Mouse (Mus musculus): ENCODE data around the gene Cdh1. TPM values are rescaled to one million over a fixed set of nuclear protein-coding genes. Genes with fewer than 3 reads are reported as not detected.

The Cdh1 gene
- polyA plus RNA-seq, 1 experiment from 2014 or later, result 108 TPM

GRCm38 (mm10) chr8:106704901-106705321 is 101.8 kb downstream of the Cdh1 start:
- Histone ChIP-seq H3K4me2 (replicated peaks; ENCODE audit: low read depth, low read length) (no peak overlapping the region), H3K4me3 (ENCODE audit: low read length) (no peak overlapping the region)
- ATAC-seq (ENCODE audit: low FRiP score, low TSS enrichment), result peak; percentile 90

GRCm38 (mm10) chr8:106706194-106706593 is 103.0 kb downstream of the Cdh1 start:
- Histone ChIP-seq H3K4me1 (ENCODE audit: insufficient read depth, low read length) (peaks cover 6% of the 10 kb centered on the region), H3K36me3 (ENCODE audit: insufficient read depth, low read length) (0 out of 2 replicates have a peak, but pooled peaks cover 2% of the 10 kb centered on the region), H3K27ac (ENCODE audit: low read length) (peak overlapping the region; percentile 92), H3K9me3 (ENCODE audit: low read length) (no peaks in the 10 kb centered on the region), H3K27me3 (ENCODE audit: insufficient read depth, low read length) (no peaks in the 10 kb centered on the region), H3K4me2 (replicated peaks; ENCODE audit: low read depth, low read length) (no peak overlapping the region), H3K4me3 (ENCODE audit: low read length) (no peak overlapping the region), H3K9ac (replicated peaks; ENCODE audit: low read length) (no peak overlapping the region)
- ATAC-seq (ENCODE audit: low FRiP score, low TSS enrichment), result no peak
- 78% methylated on average over 6 of the region's 6 CpGs for WGBS

More at GRCm38 (mm10) chr8:106704901-106705321, 101.8 kb downstream of the Cdh1 start:
- WGBS, result 48% methylated on average over 9 of the region's 9 CpGs
- no peaks in the 10 kb centered on the region for H3K9me3 ChIP-seq (ENCODE audit: low read length)
- H3K27me3 ChIP-seq (ENCODE audit: insufficient read depth, low read length), result no peaks in the 10 kb centered on the region
- H3K27ac ChIP-seq (ENCODE audit: low read length), result peak overlapping the region; percentile 92
- H3K36me3 ChIP-seq (ENCODE audit: insufficient read depth, low read length), result 0 out of 2 replicates have a peak, but pooled peaks cover 1% of the 10 kb centered on the region
- peaks cover 6% of the 10 kb centered on the region for H3K4me1 ChIP-seq (ENCODE audit: insufficient read depth, low read length)
- 0 out of 2 replicates have a peak overlapping the region, but pooled peaks have one; percentile 25 for H3K9ac ChIP-seq (replicated peaks; ENCODE audit: low read length)

- Histone ChIP-seq H3K27me3 (ENCODE audit: insufficient read depth, low read length) (no peaks in the 10 kb centered on the region), H3K4me2 (replicated peaks; ENCODE audit: low read depth, low read length) (no peak overlapping the region), H3K4me3 (ENCODE audit: low read length) (no peak overlapping the region), H3K4me1 (ENCODE audit: insufficient read depth, low read length) (no peaks in the 10 kb centered on the region; the same call in 1 of the 2 replicates), H3K36me3 (ENCODE audit: insufficient read depth, low read length) (0 out of 2 replicates have a peak, but pooled peaks cover 2% of the 10 kb centered on the region), H3K9me3 (ENCODE audit: low read length) (no peaks in the 10 kb centered on the region), H3K27ac (ENCODE audit: low read length) (no peak overlapping the region), H3K9ac (replicated peaks; ENCODE audit: low read length) (no peak overlapping the region)
- ATAC-seq (ENCODE audit: low FRiP score, low TSS enrichment), result no peak
- WGBS, result 93% methylated on average over 2 of the region's 2 CpGs
Measured at GRCm38 (mm10) chr8:106710002-106710401, 106.9 kb downstream of the Cdh1 start.

- WGBS, result 91% methylated on average over 3 of the region's 3 CpGs
Measured at GRCm38 (mm10) chr8:106712487-106712886, 109.3 kb downstream of the Cdh1 start.

GRCm38 (mm10) chr8:106714297-106714696 is 111.1 kb downstream of the Cdh1 start:
- no peak overlapping the region for H3K4me2 ChIP-seq (replicated peaks; ENCODE audit: low read depth, low read length)
- H3K36me3 ChIP-seq (ENCODE audit: insufficient read depth, low read length), result 0 out of 2 replicates have a peak, but pooled peaks cover 2% of the 10 kb centered on the region
- no peak overlapping the region for H3K9ac ChIP-seq (replicated peaks; ENCODE audit: low read length)
- no peaks in the 10 kb centered on the region for H3K9me3 ChIP-seq (ENCODE audit: low read length)
- no peak for ATAC-seq (ENCODE audit: low FRiP score, low TSS enrichment)
- H3K4me1 ChIP-seq (ENCODE audit: insufficient read depth, low read length), result 0 out of 2 replicates have a peak, but pooled peaks cover 2% of the 10 kb centered on the region
- WGBS, result 66% methylated on average over 4 of the region's 4 CpGs
- no peak overlapping the region for H3K27ac ChIP-seq (ENCODE audit: low read length)
- no peaks in the 10 kb centered on the region for H3K27me3 ChIP-seq (ENCODE audit: insufficient read depth, low read length)
- H3K4me3 ChIP-seq (ENCODE audit: low read length), result no peak overlapping the region

More at GRCm38 (mm10) chr8:106712487-106712886, 109.3 kb downstream of the Cdh1 start:
- Histone ChIP-seq H3K9ac (replicated peaks; ENCODE audit: low read length) (no peak overlapping the region), H3K4me3 (ENCODE audit: low read length) (no peak overlapping the region), H3K36me3 (ENCODE audit: insufficient read depth, low read length) (0 out of 2 replicates have a peak, but pooled peaks cover 2% of the 10 kb centered on the region), H3K27me3 (ENCODE audit: insufficient read depth, low read length) (no peaks in the 10 kb centered on the region), H3K27ac (ENCODE audit: low read length) (no peak overlapping the region), H3K4me1 (ENCODE audit: insufficient read depth, low read length) (no peaks in the 10 kb centered on the region), H3K9me3 (ENCODE audit: low read length) (no peaks in the 10 kb centered on the region), H3K4me2 (replicated peaks; ENCODE audit: low read depth, low read length) (no peak overlapping the region)
- ATAC-seq (ENCODE audit: low FRiP score, low TSS enrichment), result no peak

- Histone ChIP-seq H3K4me1 (ENCODE audit: insufficient read depth, low read length) (peaks cover 8% of the 10 kb centered on the region; the same call in 1 of the 2 replicates), H3K4me2 (replicated peaks; ENCODE audit: low read depth, low read length) (peak overlapping the region; percentile 34; the same call in 1 of the 2 replicates), H3K9ac (replicated peaks; ENCODE audit: low read length) (0 out of 2 replicates have a peak overlapping the region, but pooled peaks have one; percentile 39), H3K27ac (ENCODE audit: low read length) (no peak overlapping the region), H3K9me3 (ENCODE audit: low read length) (no peaks in the 10 kb centered on the region), H3K4me3 (ENCODE audit: low read length) (no peak overlapping the region), H3K36me3 (ENCODE audit: insufficient read depth, low read length) (0 out of 2 replicates have a peak, but pooled peaks cover 5% of the 10 kb centered on the region), H3K27me3 (ENCODE audit: insufficient read depth, low read length) (no peaks in the 10 kb centered on the region)
- peak; percentile 91 for ATAC-seq (ENCODE audit: low FRiP score, low TSS enrichment)
- 13% methylated on average over 17 of the region's 17 CpGs for WGBS
Measured at GRCm38 (mm10) chr8:106718091-106718500, 114.9 kb downstream of the Cdh1 start.

Other genes starting within 250 kb of the Cdh1 start
- gene Zfp90, start 188.0 kb upstream of the Cdh1 start, polyA plus RNA-seq (2015; fragmentation: Nextera tagmentation; extraction: Ambion mirVana), result 19.3 and 19.8 TPM in 2 replicates
- not detected in 2 replicates for gene 6030452D12Rik, start 102.8 kb upstream of the Cdh1 start, polyA plus RNA-seq (2015; fragmentation: Nextera tagmentation; extraction: Ambion mirVana)
- 31.0 and 31.8 TPM in 2 replicates for gene Cdh3, start 92.5 kb upstream of the Cdh1 start, polyA plus RNA-seq (2015; fragmentation: Nextera tagmentation; extraction: Ambion mirVana)
- gene Gm10073, start 29.9 kb upstream of the Cdh1 start, polyA plus RNA-seq (2015; fragmentation: Nextera tagmentation; extraction: Ambion mirVana), result 11.3 and 21.2 TPM in 2 replicates
- gene Tango6, start 79.7 kb downstream of the Cdh1 start, polyA plus RNA-seq (2015; fragmentation: Nextera tagmentation; extraction: Ambion mirVana), result 13.3 and 14.7 TPM in 2 replicates

Measured in kidney, embryonic 16.5 days (tissue).